Mouse (Mus musculus) left cerebral cortex, adult 2 months (tissue): ENCODE results near the gene Hdgfl2. TPM values are rescaled to one million over a fixed set of nuclear protein-coding genes. Genes with fewer than 3 reads are reported as not detected.

Experiments used
- DNase-seq, 2 experiments: peaks; one replicate each; pipeline ENCODE4 v3.0.0; 2021 to 2022; ENCODE audit warnings: low spot score in 2 of 2, mixed read lengths in 1 of 2; ENCODE audit errors: extremely low spot score in 1 of 2
- H3K27ac ChIP-seq: fragments of 200-600 bp; 2 replicates; pipeline ENCODE4 v1.8.1; 2022
- H3K4me3 ChIP-seq: fragments of 200-600 bp; 2 replicates; pipeline ENCODE4 v1.8.1; 2022
- CTCF ChIP-seq: fragments of 200-600 bp; IDR thresholded peaks from 2 replicates; pipeline ENCODE4 v1.8.1; 2022; ENCODE audit warnings: antibody characterized with exemption, mild to moderate bottlenecking, moderate library complexity
- intact Hi-C: fragments of 180-260 bp; cut with DNase I; formaldehyde crosslinking; loops from one replicate; pipeline ENCODE4 v1.15.1; 2025
- total RNA-seq, 2 experiments: library from RNA; stranded (reverse); gene quantifications; 2 replicates each; pipeline ENCODE4 v1.2.3; 2021

The Hdgfl2 gene
- total RNA-seq, 2 experiments from 2014 or later: 102 to 109 TPM

GRCm38 (mm10) chr17:56123681-56124340, 44.4 kb downstream of the Hdgfl2 start:
- no peak overlapping the region for H3K27ac ChIP-seq
- intact Hi-C loops: no loop called here
- TF ChIP-seq CTCF: no peak
- DNase-seq: no peak
- H3K4me3 ChIP-seq: no peak overlapping the region

- TF ChIP-seq CTCF: peak; percentile 79
- DNase-seq: peak; percentile 56 to 65
- intact Hi-C loops: no loop called here
- Histone ChIP-seq H3K27ac (no peak overlapping the region), H3K4me3 (no peak overlapping the region)
Observed at GRCm38 (mm10) chr17:56124377-56125275, 45.2 kb downstream of the Hdgfl2 start.

- intact Hi-C loops: no loop called here
- Histone ChIP-seq H3K4me3 (no peak overlapping the region), H3K27ac (no peak overlapping the region)
- no peak for TF ChIP-seq CTCF
- no peak for DNase-seq
Observed at GRCm38 (mm10) chr17:56125276-56125630, 45.8 kb downstream of the Hdgfl2 start.

- H3K27ac ChIP-seq: no peak overlapping the region
- TF ChIP-seq CTCF: no peak
- intact Hi-C loops: no loop called here
- no peak for DNase-seq
- no peak overlapping the region for H3K4me3 ChIP-seq
Observed at GRCm38 (mm10) chr17:56126175-56126574, 46.7 kb downstream of the Hdgfl2 start.

GRCm38 (mm10) chr17:56128246-56128645, 48.8 kb downstream of the Hdgfl2 start:
- no peak for DNase-seq
- intact Hi-C loops: no loop called here

GRCm38 (mm10) chr17:56131136-56131535, 51.7 kb downstream of the Hdgfl2 start:
- no peak for TF ChIP-seq CTCF
- Histone ChIP-seq H3K4me3 (no peak overlapping the region), H3K27ac (no peak overlapping the region)
- no peak for DNase-seq
- intact Hi-C loops: loop anchor here (5.0 kb wide), 1 partner anchor 216 kb away; no protein-coding TSS in a partner anchor

More at GRCm38 (mm10) chr17:56128246-56128645, 48.8 kb downstream of the Hdgfl2 start:
- TF ChIP-seq CTCF: no peak
- Histone ChIP-seq H3K27ac (no peak overlapping the region), H3K4me3 (no peak overlapping the region)

- H3K4me3 ChIP-seq: no peak overlapping the region
- peak in 1 of 2 experiments; percentile 62 for DNase-seq
- peak; percentile 81 for TF ChIP-seq CTCF
- H3K27ac ChIP-seq: no peak overlapping the region
- intact Hi-C loops: loop anchor here (1.0 to 5.0 kb wide), 3 partner anchors 51 to 215 kb away; partner anchors contain the start of gene Mydgf
Observed at GRCm38 (mm10) chr17:56131814-56132213, 52.4 kb downstream of the Hdgfl2 start.

GRCm38 (mm10) chr17:56132661-56133060, 53.2 kb downstream of the Hdgfl2 start:
- peak; percentile 99 for TF ChIP-seq CTCF
- DNase-seq: peak in 1 of 2 experiments; percentile 65

GRCm38 (mm10) chr17:56133457-56134363, 54.3 kb downstream of the Hdgfl2 start:
- no peak for TF ChIP-seq CTCF
- Histone ChIP-seq H3K27ac (peak overlapping the region; percentile 70), H3K4me3 (peak overlapping the region; percentile 16)
- no peak for DNase-seq
- intact Hi-C loops: loop anchor here (1.0 to 5.0 kb wide), 3 partner anchors 26 to 214 kb away; partner anchors contain the start of gene Mydgf

More at GRCm38 (mm10) chr17:56132661-56133060, 53.2 kb downstream of the Hdgfl2 start:
- peak overlapping the region; percentile 16; the same call in 1 of the 2 replicates for H3K4me3 ChIP-seq
- intact Hi-C loops: loop anchor here (1.0 to 5.0 kb wide), 4 partner anchors 27 to 215 kb away; partner anchors contain the start of gene Mydgf
- no peak overlapping the region; the same call in 1 of the 2 replicates for H3K27ac ChIP-seq

- Histone ChIP-seq H3K4me3 (peak overlapping the region; percentile 5), H3K27ac (peak overlapping the region; percentile 69)
- peak; percentile 87 for TF ChIP-seq CTCF
- peak in 1 of 2 experiments; percentile 62 for DNase-seq
- intact Hi-C loops: loop anchor here (5.0 kb wide), 1 partner anchor 213 kb away; no protein-coding TSS in a partner anchor
Observed at GRCm38 (mm10) chr17:56134463-56134971, 55.1 kb downstream of the Hdgfl2 start.

GRCm38 (mm10) chr17:56136558-56136957, 57.1 kb downstream of the Hdgfl2 start:
- no peak for TF ChIP-seq CTCF
- H3K4me3 ChIP-seq: no peak overlapping the region
- intact Hi-C loops: no loop called here
- DNase-seq: no peak
- no peak overlapping the region for H3K27ac ChIP-seq
